Mouse (Mus musculus) lung, adult 2 months (tissue): ENCODE measurements around the gene 3830406C13Rik.
"Not testable (repeated sequence)": the region's sequence is repeated elsewhere in the genome, so short reads cannot be mapped to it uniquely, and the experiment has no call there.

Experiments used
- CTCF ChIP-seq: fragments of 200-500 bp; IDR thresholded peaks from 2 replicates; pipeline ENCODE4 v1.5.1; 2011; ENCODE audit warnings: mild to moderate bottlenecking, low read length, control low read depth; ENCODE audit not compliant: insufficient read depth
- POLR2A ChIP-seq: fragments of 200-500 bp; IDR thresholded peaks from 2 replicates; pipeline ENCODE4 v1.6.1; 2011; ENCODE audit warnings: low read depth, mild to moderate bottlenecking, control low read depth, low read length, borderline replicate concordance; ENCODE audit errors: extremely low read depth

DNA sequence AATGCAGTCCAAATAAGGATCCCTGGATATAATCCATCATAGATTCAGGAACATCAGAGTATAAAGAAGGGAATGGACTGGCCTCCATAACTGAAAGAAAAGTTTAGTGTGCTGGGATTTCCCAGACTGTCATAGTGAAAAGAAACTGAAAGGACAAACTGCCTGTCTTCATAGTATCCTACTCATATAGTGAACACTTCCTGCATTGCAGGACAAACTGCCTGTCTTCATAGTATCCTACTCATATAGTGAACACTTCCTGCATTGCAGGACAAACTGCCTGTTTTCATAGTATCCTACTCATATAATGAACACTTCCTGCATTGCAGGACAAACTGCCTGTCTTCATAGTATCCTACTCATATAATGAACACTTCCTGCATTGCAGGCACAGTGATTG lies 5.8 kb downstream of the 3830406C13Rik start:
- not testable (repeated sequence) for TF ChIP-seq CTCF, POLR2A
